Mouse (Mus musculus): ENCODE measurements around the gene Cd164l2.
A peak's percentile ranks its signal among the peaks of the same experiment; 100 is the strongest.

Gene Cd164l2

DNA sequence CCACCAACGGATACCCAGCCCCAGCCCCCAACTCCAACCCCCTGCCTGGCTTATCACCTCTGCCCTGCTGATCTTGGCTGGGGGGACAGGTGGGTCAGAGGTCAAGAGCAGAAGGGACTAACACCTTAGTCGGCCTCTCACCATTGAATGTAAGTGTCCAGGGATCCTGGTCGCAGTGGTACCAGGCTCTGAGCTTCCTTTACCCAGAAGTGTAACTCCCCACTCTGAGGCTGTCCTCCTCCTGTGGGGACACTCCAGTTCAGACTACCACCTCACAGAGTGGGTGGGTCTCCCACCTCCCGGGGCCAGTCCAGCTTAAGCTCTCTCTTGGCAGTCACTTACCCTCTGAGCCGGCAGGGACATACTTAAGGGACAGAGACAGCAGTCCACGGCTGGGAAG, 43.5 kb downstream of the Cd164l2 start:
- no peak for DNase-seq (ENCODE audit: low spot score in 2 of 2)

- no peak for DNase-seq (ENCODE audit: low spot score in 2 of 2)
Measured at GRCm38 (mm10) chr4:133256820-133257219, 44.9 kb downstream of the Cd164l2 start.

GRCm38 (mm10) chr4:133257230-133257629, 45.3 kb downstream of the Cd164l2 start:
- DNase-seq (ENCODE audit: low spot score in 2 of 2): no peak

GRCm38 (mm10) chr4:133257798-133258408, 46.0 kb downstream of the Cd164l2 start:
- DNase-seq (ENCODE audit: low spot score in 2 of 2): no peak

- DNase-seq (ENCODE audit: low spot score in 2 of 2): peak in 1 of 2 experiments; percentile 41
Measured at GRCm38 (mm10) chr4:133261641-133262374, 49.9 kb downstream of the Cd164l2 start.

- no peak for DNase-seq (ENCODE audit: low spot score in 2 of 2)
Measured at GRCm38 (mm10) chr4:133262375-133262765, 50.4 kb downstream of the Cd164l2 start.

DNA sequence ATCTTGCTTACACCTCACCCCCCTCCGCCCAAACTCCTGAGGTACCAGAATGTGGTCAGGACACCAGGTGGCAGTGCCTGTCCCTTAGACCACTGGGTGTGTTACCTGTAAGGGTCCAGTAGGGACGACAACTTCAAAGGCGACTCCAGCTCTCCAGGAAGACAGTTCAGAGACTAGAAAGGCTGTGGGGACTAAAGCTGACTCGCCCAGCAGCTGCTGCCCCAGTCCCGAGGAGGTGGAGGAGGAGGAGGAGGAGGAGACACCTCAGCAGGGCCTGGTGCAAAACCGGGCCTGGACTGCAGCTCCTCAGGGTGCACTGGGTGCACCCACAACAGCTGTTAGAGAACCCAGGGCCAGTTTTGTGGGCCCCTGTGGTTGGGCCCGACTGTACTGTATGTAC, 51.0 kb downstream of the Cd164l2 start, which contains the start of gene Sytl1:
Gene Sytl1 (minus strand): TSS at position 232 of the 400 bp plus-strand sequence.
- peak in 1 of 2 experiments; percentile 37 for DNase-seq (ENCODE audit: low spot score in 2 of 2)

DNA sequence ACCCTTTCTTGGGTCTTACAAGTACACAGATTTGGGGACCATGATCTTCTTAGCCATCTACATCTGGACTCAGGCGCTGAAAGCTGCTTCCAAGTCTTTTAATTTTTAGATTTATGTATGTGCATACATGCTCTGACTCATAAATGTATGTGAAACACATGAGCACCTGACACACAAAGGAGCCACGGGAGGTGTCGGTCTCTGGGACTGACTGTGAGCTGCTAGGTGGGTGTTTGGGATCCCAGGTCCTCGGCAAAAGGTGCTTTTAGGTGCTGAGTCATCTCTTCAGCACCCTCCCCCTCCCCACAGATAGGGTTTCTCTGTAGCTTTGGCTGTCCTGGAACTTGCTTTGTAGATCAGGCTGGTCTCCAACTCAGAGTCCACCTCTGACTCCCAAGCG, 51.8 kb downstream of the Cd164l2 start:
- no peak for DNase-seq (ENCODE audit: low spot score in 2 of 2)

DNA sequence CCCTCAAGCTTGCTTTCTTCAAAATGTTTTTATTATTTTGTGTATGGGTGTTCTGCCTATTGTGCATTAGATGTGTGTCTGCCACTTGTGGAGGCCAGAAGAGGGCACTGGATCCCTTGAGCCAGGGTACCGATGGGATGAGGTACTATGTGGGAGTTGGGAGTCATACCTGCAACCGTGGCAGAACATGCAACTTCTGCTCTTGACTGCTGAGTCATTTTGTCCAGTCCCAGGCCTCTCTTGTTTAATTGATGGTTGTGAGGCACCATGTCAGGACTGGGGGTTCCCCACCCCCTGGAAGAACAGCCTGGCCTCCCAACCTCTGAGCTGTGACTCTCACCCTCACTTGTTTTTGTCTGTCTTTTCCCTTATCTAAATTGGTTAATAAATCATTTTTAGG, 52.6 kb downstream of the Cd164l2 start:
- no peak for DNase-seq (ENCODE audit: low spot score in 2 of 2)

- peak in 1 of 2 experiments; percentile 10 for DNase-seq (ENCODE audit: low spot score in 2 of 2)
Measured at GRCm38 (mm10) chr4:133265297-133265696, 53.4 kb downstream of the Cd164l2 start.

- no peak for DNase-seq (ENCODE audit: low spot score in 2 of 2)
Measured at GRCm38 (mm10) chr4:133265759-133266158, 53.8 kb downstream of the Cd164l2 start.

- no peak for DNase-seq (ENCODE audit: low spot score in 2 of 2)
Measured at GRCm38 (mm10) chr4:133266248-133266880, 54.4 kb downstream of the Cd164l2 start.

GRCm38 (mm10) chr4:133268931-133269330, 57.0 kb downstream of the Cd164l2 start:
- no peak for DNase-seq (ENCODE audit: low spot score in 2 of 2)

DNA sequence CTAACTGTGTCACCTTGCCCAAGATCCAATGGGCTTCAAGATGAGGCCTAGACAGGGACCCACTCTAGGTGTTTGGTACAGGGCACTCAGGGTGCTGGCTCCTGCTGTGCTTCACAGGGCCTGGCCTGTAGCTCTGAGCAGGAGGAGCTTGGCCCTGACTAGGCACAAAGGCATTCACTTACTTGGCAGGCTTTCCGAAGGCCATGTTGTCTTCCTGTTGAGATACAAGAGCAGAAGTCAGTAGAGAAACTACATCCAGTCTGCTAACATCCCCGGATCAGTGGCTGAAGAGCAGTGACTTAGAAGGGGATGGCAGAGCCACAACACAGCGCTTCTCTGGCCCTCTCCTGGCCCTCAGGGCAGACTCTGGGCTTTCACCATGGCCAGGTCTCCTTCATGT, 57.7 kb downstream of the Cd164l2 start:
- no peak for DNase-seq (ENCODE audit: low spot score in 2 of 2)

DNA sequence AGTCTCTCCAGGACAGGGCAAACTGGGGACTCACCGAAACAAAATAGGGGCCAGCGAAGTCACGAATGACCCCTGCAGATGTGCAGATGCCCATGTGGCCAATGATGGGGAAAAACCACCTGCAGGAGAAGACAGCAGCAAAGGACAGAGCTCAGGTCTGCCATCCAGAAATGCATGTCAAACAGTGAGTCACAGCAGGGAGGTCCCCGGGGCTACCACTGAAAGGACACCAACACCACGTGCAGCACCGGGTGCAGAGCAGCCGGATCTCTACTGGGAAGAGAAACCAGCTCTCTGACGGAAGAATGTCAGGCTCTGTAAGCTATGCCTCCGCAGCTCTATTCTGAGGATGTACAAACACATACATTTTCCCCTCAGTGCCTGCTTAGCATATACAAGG, 59.0 kb downstream of the Cd164l2 start:
- DNase-seq (ENCODE audit: low spot score in 2 of 2): no peak

Data from spleen, postnatal 10 days (tissue).